Mouse (Mus musculus): ENCODE results near the gene Hoxb9.
A peak's percentile ranks its signal among the peaks of the same experiment; 100 is the strongest.

Hoxb9 gene

DNA sequence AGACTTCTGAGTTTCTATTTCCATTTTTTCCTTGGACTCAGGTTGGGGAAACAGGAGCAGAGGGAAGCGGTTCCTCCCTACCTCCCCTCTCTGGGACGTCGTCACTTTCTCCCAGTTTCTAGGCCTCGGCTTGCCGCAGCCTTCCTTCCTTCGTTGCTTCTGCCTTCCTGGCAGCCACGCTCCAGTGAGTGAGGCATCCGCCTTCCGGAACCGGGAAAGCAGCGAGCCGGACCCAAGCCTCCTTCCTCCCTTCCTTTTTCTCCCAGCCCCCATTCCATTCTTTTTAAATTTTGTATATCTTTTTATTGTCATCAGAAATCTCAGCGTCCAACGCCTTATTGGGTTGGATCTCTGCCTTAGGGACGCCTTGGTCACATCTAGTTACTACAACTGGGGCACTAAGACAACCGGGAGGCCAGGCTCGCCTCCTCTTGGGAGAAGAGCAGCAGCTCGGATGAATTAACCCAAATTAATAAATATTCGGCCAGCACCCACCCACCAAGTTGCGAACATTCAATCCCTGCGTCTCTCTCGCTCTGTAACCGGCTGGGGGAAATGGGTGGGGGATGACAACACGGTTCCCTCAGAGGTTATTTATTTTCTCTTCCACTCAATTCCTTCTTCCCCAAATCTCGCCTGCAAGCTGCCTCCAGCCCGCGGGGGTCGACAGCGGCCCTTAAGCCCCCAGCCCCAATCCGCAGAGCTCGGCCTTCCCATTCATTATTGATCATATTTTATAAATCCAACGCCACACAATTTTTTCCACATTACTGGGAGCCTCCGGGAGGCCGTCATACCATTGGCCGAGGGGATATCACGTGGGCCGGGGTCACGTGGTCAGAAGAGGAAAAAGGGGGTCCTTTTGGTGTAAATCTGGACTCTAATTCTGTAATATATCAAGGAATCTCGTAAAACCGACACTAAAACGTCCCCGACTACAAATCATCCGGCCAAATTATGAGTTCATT lies 14.8 kb downstream of the Hoxb9 start, which contains the start of gene Hoxb7:
Hoxb7 (plus strand) TSS at position 853 of the 968 bp plus-strand sequence.
- peak in 1 of 2 experiments; percentile 49 for DNase-seq

DNA sequence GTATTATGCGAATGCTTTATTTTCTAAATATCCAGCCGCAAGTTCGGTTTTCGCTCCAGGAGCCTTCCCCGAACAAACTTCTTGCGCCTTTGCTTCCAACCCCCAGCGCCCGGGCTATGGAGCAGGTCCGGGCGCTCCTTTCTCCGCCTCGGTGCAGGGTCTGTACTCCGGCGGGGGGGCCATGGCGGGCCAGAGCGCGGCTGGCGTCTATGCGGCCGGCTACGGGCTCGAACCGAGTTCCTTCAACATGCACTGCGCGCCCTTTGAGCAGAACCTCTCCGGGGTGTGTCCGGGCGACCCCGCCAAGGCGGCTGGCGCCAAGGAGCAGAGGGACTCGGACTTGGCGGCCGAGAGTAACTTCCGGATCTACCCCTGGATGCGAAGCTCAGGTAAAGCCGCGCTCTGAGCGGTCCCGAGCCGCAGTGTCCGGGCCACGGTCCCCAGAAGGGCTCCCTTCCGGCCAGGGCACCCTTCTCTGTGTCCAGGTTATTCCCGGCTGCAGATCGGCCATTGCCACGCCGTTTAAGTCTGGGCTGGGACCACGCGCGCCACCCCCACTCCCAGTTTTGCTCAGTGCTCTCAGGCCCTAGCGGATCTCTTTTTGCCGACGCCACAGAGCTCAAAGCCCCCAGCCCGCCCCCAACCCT lies 15.6 kb downstream of the Hoxb9 start:
- peak in 1 of 2 experiments; percentile 22 for DNase-seq

DNA sequence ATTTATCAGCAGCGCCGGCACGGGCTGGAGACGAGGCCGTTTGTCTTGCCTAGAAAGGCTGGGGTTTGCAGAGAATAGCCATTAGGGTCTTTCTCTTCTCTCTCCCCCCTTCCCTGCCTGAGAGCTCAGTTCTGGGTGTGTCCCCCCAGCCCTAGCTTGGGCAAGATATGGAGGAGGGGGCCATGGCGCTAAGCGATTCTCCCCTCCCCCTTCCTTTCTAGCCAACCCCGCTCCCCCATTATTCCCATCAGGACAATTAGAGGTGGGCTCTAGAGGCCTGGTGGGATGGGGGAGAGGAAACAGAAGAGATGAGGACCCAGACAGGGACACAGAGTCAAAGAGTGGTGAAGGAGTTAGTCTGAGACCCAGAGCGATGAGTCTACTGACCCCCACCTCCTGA lies 16.2 kb downstream of the Hoxb9 start:
- no peak for DNase-seq

DNA sequence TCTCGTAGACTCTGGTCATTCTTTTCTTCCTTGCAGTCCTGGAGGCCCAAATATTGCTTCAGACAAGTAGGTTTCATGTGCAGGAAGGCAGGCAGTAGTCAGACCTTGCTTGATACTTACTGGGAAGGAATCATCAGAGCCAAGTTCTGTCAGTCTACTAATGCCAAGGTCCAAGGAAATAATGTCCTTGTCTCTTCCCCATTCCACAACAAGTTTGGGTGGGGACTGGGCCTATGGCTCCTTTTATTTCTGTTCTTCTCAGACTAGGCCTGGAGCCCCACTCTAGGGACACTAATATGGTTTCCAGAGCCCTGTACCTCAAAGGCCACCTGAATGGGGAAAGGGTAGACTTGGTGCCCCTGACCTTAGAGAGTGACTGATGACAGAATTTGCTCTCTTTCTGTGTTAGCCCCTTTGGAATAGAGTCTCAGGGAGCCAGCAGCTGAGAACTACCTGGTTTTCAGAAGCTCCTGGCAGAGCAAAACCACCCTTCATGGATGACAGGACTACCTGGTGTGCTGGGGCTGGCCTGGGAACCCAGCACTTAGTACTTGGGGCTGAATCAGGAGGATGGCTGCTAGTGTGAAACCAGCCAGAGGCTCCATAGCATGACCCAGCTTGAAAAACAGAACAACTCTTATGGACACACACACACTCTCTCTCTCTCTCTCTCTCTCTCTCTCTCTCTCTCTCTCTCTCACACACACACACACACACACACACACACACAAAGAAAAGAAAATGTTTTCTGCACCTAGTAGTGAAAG lies 17.4 kb downstream of the Hoxb9 start:
- no peak for DNase-seq

DNA sequence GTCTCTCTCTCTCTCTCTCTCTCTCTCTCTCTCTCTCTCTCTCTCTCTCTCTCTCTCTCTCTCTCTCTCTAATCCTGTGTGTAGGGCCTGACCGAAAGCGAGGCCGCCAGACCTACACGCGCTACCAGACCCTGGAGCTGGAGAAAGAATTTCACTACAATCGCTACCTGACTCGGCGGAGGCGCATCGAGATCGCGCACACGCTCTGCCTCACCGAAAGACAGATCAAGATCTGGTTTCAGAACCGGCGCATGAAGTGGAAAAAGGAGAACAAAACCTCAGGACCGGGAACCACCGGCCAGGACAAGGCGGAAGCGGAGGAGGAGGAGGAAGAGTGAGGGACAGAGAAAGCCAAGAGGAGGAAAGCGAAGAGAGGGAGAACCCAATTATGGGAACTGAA lies 18.0 kb downstream of the Hoxb9 start:
- DNase-seq: no peak

DNA sequence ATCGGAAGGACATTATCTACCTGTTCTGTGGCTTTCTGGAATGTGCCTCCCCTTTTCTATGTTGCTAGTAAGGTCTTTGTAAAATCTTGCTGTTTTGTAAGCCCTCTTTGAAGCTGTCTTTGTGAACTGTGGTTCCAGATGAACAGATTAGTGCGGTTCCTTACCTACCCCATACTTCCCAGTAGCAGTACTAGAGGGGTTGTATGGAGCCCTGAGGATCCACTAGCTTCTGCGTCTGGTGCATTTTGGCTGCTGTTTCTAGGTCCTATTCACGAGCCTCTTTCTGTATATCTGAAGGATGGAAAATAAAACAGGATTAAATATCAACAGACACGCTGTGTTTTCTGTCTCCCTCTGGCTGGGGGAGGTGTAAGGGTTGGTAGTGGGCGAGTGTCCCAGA lies 18.6 kb downstream of the Hoxb9 start:
- DNase-seq: no peak

DNA sequence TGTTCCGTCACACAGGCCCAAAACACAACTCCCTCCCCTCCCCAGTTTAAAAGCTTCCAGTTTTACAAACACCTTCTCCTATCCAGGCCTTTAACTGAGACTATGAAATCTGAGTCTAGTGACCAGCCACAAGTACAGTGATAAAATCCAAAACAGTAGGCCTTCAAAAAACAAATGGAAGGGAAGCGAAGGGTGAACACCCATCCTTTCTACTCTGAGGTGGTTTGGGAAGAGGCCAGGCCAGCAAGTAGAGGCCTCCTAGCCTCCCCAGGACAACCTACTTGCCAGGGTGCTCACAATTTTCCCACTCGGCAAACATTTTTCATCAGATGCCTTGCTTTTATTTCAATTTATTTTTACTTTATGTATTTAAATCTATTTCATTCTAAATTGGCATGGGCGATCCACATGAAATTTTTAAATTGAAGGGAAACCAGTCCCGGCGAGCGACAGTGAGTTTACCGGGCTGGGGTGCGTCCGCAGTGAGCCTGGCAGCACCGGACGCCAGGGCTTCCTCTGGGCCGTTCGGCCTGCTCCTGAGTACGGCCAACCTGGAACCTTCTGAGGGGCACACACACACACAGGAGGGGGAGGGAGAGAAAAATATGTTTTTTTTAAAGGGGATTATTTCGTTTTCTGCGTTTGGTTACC lies 19.6 kb downstream of the Hoxb9 start:
- DNase-seq: no peak

- no peak for DNase-seq
Measured at GRCm38 (mm10) chr11:96291681-96292564, 20.7 kb downstream of the Hoxb9 start, which contains the start of gene Hoxb6. TSS of gene Hoxb6 (plus strand) at chr11:96292476.

GRCm38 (mm10) chr11:96292565-96293301 lies 21.5 kb downstream of the Hoxb9 start:
- DNase-seq: no peak

- no peak for DNase-seq
Measured at GRCm38 (mm10) chr11:96293302-96293921, 22.2 kb downstream of the Hoxb9 start.

GRCm38 (mm10) chr11:96294245-96295091 lies 23.2 kb downstream of the Hoxb9 start:
- DNase-seq: peak; percentile 53 to 78

- DNase-seq: no peak
Measured at GRCm38 (mm10) chr11:96295092-96295835, 24.0 kb downstream of the Hoxb9 start.

- DNase-seq: no peak
Measured at GRCm38 (mm10) chr11:96296997-96297396, 25.7 kb downstream of the Hoxb9 start.

DNA sequence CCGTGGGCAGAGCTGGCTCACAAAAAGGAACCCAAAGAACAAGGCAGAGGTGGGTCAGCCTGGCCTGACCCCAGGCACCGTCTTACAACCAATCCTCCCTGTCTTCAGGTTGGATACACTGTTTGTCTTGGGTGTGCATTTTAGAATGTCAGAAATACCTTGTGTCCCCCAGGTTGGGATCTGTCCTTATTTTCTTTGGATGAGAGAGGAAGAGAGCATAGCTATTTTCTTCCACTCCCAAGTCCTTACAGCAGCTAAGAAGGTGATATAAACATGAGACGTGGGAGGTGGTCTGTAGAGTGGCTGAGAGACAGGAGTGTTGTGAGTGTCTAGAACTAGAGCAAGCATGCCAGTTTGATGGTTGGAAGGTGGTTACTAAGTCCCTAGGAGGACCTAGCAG lies 26.2 kb downstream of the Hoxb9 start:
- DNase-seq: no peak

DNA sequence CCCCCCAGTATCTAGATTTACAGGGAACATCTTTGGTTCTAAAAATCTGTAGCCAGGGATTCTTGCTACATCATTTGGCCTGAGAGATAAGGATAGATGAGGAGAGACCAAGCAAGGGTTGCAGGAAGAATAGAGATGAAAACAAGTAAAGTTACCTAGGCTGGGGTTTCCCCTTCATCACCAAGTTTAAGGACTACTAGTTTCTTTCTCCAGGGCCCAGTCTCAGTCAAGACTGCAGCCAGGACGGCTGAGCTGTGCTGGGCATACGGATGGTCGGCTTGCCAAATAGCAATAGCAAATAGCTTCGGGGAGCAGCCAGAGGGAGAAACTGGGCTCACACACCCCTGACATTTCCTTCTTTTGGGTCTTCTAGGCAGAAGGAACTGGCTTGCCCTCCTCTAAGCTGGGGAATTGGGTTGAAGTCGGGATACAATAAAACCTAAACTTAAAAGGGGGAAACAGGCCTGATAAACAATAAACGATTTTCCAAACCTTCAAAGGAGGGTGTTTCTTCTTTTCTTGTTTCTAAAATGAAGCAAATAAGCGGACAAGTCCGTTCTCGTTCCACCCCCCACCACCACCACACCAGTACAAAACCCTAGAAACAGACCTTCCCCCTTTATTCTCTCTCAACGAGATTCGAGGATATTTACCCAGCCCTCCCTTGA lies 26.8 kb downstream of the Hoxb9 start:
- no peak for DNase-seq

GRCm38 (mm10) chr11:96298895-96299667 lies 27.8 kb downstream of the Hoxb9 start:
- no peak for DNase-seq

DNA sequence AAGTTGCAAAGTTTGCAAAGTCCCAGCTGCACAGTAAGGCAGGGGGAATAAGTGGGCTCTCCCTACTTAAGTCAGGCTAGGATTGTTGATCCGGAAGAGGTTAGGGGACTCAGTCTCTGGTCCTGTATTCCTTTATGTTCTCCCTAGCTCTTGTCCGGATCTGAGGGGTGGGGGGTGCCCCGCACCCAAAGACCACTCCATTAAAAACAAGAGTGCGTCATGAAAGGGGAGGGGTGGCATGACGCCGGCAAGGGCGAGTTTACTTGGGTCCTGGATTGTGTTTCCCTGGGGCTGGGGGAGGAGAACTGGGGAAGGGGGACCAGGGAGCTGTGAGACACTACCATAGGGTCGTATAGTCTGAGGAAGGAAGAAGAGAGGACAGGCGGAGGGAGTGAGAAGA lies 28.5 kb downstream of the Hoxb9 start:
- DNase-seq: no peak

All from spleen, adult 18-20 months (tissue).